Mouse (Mus musculus): ENCODE measurements around the gene Vhl. TPM values are rescaled to one million over a fixed set of nuclear protein-coding genes. Genes with fewer than 3 reads are reported as not detected.

Gene Vhl
- total and polyA plus RNA-seq, 3 experiments = 12.0 to 12.5 TPM; not detected in 1

GRCm38 (mm10) chr6:113661353-113662241, 37.8 kb downstream of the Vhl start:
- Histone ChIP-seq H3K27ac (ENCODE audit: control insufficient read depth, low read depth, low read length) (no peak overlapping the region), H3K4me1 (ENCODE audit: control insufficient read depth in 1 of 2, insufficient read depth in 2 of 2, low read length in 2 of 2) (no peaks in the 10 kb centered on the region), H3K79me2 (ENCODE audit: control insufficient read depth, insufficient read depth, low read length, poor library complexity) (no peaks in the 10 kb centered on the region), H3K36me3 (ENCODE audit: control insufficient read depth in 1 of 2, insufficient read depth in 2 of 2, low read length in 2 of 2) (0 out of 4 replicates have a peak, but pooled peaks cover 0 to 2% of the 10 kb centered on the region in 2 experiments), H3K4me3 (ENCODE audit: control insufficient read depth in 1 of 2, insufficient read depth in 1 of 2, low read depth in 2 of 2, low read length in 2 of 2) (no peak overlapping the region), H3K27me3 (ENCODE audit: control insufficient read depth in 1 of 2, insufficient read depth in 2 of 2, low read length in 2 of 2) (no peaks in the 10 kb centered on the region), H3K9ac (ENCODE audit: control insufficient read depth, low read depth, low read length, poor library complexity, severe bottlenecking) (no peak overlapping the region), H3K9me3 (replicated peaks; ENCODE audit: insufficient read depth, low read length) (no peaks in the 10 kb centered on the region)
- no peak for TF ChIP-seq NRF1 (IDR thresholded peaks at IDR 0.05; ENCODE audit: insufficient read depth, low read depth, low read length, poor library complexity, severe bottlenecking)
- TF ChIP-seq ZKSCAN1 (IDR thresholded peaks at IDR 0.05; ENCODE audit: low read depth, low read length) = no peak
- no peak for TF ChIP-seq TAL1 (IDR thresholded peaks at IDR 0.05; ENCODE audit: low read length)
- no peak for TF ChIP-seq MXI1 (IDR thresholded peaks at IDR 0.05; ENCODE audit: low read depth, low read length)
- no peak for TF ChIP-seq CTCF (IDR thresholded peaks at IDR 0.05 in 2 of 3, conservative IDR thresholded peaks at IDR 0.05 in 1 of 3; ENCODE audit: control insufficient read depth in 1 of 3, insufficient read depth in 1 of 3, low read depth in 2 of 3, low read length in 3 of 3, poor library complexity in 1 of 3, severe bottlenecking in 1 of 3)
- TF ChIP-seq CHD1 (IDR thresholded peaks at IDR 0.05; ENCODE audit: low read depth, low read length) = no peak
- TF ChIP-seq TBP (IDR thresholded peaks at IDR 0.05; ENCODE audit: low read depth, low read length) = no peak
- TF ChIP-seq USF2 (IDR thresholded peaks at IDR 0.05; ENCODE audit: borderline replicate concordance in 1 of 2, insufficient read depth in 1 of 2, low read depth in 1 of 2, low read length in 2 of 2) = no peak
- no peak for TF ChIP-seq MYB (IDR thresholded peaks at IDR 0.05; ENCODE audit: low read depth, low read length)
- no peak for TF ChIP-seq GATA1 (IDR thresholded peaks at IDR 0.05; ENCODE audit: low read depth, low read length)
- DNase-seq (ENCODE audit: low read depth, low spot score) = no peak

DNA sequence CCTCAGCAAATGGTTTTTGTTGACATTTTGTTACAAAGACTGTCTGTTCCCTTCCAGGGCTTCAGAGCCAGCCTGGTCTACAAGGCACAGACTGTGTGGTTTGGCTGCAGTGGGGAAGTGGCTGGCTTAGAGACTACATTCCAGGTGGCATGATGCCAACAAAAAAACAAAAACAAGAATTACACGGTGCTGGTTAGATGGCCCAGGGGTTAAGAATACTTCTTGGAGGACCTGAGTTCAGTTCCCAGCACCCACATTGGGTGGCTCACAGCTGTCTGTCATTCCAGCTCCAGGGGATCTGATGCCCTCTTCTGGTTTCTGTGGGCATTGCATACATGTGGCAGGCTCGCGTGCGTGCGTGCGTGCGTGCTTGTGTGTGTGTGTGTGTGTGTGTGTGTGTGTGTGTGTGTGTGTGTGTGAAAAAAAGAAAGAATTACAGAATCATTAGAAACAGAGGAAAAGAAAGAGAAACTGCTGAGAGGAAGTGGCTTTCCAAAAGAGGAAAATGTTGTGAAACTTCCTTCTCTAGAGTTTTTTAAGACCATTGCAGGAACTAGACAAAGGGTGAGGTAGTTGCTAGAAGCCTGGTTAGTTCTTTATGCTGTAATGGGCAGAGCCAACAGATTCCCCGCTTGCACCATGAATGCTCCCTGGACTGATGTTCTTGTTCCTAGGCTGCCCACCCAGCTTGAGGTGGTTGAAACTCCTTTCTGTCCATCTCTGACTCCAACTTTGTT, 39.4 kb downstream of the Vhl start:
- H3K79me2 ChIP-seq (ENCODE audit: control insufficient read depth, insufficient read depth, low read length, poor library complexity) = no peaks in the 10 kb centered on the region
- no peak overlapping the region for H3K4me3 ChIP-seq (ENCODE audit: control insufficient read depth in 1 of 2, insufficient read depth in 1 of 2, low read depth in 2 of 2, low read length in 2 of 2)
- no peak overlapping the region for H3K27ac ChIP-seq (ENCODE audit: control insufficient read depth, low read depth, low read length)
- 0 out of 4 replicates have a peak, but pooled peaks cover 0 to 2% of the 10 kb centered on the region in 2 experiments for H3K4me1 ChIP-seq (ENCODE audit: control insufficient read depth in 1 of 2, insufficient read depth in 2 of 2, low read length in 2 of 2)
- H3K9me3 ChIP-seq (replicated peaks; ENCODE audit: insufficient read depth, low read length) = no peaks in the 10 kb centered on the region
- no peaks in the 10 kb centered on the region for H3K27me3 ChIP-seq (ENCODE audit: control insufficient read depth in 1 of 2, insufficient read depth in 2 of 2, low read length in 2 of 2)
- DNase-seq (ENCODE audit: low read depth, low spot score) = peak; percentile 32
- no peak for TF ChIP-seq NELFE (IDR thresholded peaks at IDR 0.05; ENCODE audit: low read depth, low read length)
- TF ChIP-seq TCF12 (IDR thresholded peaks at IDR 0.05; ENCODE audit: low read depth, low read length) = no peak
- no peak for TF ChIP-seq CHD2 (IDR thresholded peaks at IDR 0.05; ENCODE audit: low read length)
- no peak for TF ChIP-seq TBP (IDR thresholded peaks at IDR 0.05; ENCODE audit: low read depth, low read length)
- TF ChIP-seq GATA1 (IDR thresholded peaks at IDR 0.05; ENCODE audit: low read depth, low read length) = no peak
- no peak for TF ChIP-seq ZC3H11A (IDR thresholded peaks at IDR 0.05; ENCODE audit: low read depth, low read length)
- TF ChIP-seq USF2 (IDR thresholded peaks at IDR 0.05; ENCODE audit: borderline replicate concordance in 1 of 2, insufficient read depth in 1 of 2, low read depth in 1 of 2, low read length in 2 of 2) = no peak
- no peak for TF ChIP-seq GABPA (IDR thresholded peaks at IDR 0.05; ENCODE audit: low read depth, low read length)
- peak in 2 of 3 experiments; percentile 35 to 45; a peak in 5 of 6 replicates for TF ChIP-seq CTCF (IDR thresholded peaks at IDR 0.05 in 2 of 3, conservative IDR thresholded peaks at IDR 0.05 in 1 of 3; ENCODE audit: control insufficient read depth in 1 of 3, insufficient read depth in 1 of 3, low read depth in 2 of 3, low read length in 3 of 3, poor library complexity in 1 of 3, severe bottlenecking in 1 of 3)
- TF ChIP-seq NRF1 (IDR thresholded peaks at IDR 0.05; ENCODE audit: insufficient read depth, low read depth, low read length, poor library complexity, severe bottlenecking) = no peak
- no peak for TF ChIP-seq POLR2A (IDR thresholded peaks at IDR 0.05; ENCODE audit: control insufficient read depth in 1 of 2, insufficient read depth in 1 of 2, low read depth in 1 of 2, low read length in 2 of 2, poor library complexity in 1 of 2)
- no peak for TF ChIP-seq ZNF384 (IDR thresholded peaks at IDR 0.05; ENCODE audit: low read depth, low read length)
- no peak for TF ChIP-seq JUND (IDR thresholded peaks at IDR 0.05; ENCODE audit: low read depth, low read length)
- 0 out of 2 replicates have a peak, but pooled peaks have one; percentile 2 for TF ChIP-seq RAD21 (IDR thresholded peaks at IDR 0.05; ENCODE audit: low read depth, low read length)
- no peak for TF ChIP-seq ETS1 (IDR thresholded peaks at IDR 0.05; ENCODE audit: low read depth, low read length)
- no peak for TF ChIP-seq UBTF (IDR thresholded peaks at IDR 0.05; ENCODE audit: borderline replicate concordance, insufficient read depth, low read depth, low read length)
- no peak overlapping the region for H3K9ac ChIP-seq (ENCODE audit: control insufficient read depth, low read depth, low read length, poor library complexity, severe bottlenecking)
- H3K36me3 ChIP-seq (ENCODE audit: control insufficient read depth in 1 of 2, insufficient read depth in 2 of 2, low read length in 2 of 2) = peaks cover 0 to 3% of the 10 kb centered on the region in 2 experiments; a peak in 2 of 4 replicates

Data from MEL (cell line).